Mouse (Mus musculus) CH12.LX (cell line): ENCODE data around the gene Bbs1. TPM values are rescaled to one million over a fixed set of nuclear protein-coding genes. Genes with fewer than 3 reads are reported as not detected.

Source experiments
- DNase-seq: peaks from one replicate; pipeline ENCODE4 v3.0.0-alpha.2; 2013; ENCODE audit errors: extremely low read depth
- H3K27ac ChIP-seq: 2 replicates; pipeline ENCODE4 v1.5.1; 2012; ENCODE audit warnings: low read depth, mild to moderate bottlenecking, control low read depth, moderate library complexity; ENCODE audit not compliant: insufficient read depth
- H3K27me3 ChIP-seq: replicated peaks from 2 replicates; pipeline ENCODE3; 2012; ENCODE audit warnings: inconsistent platforms
- H3K36me3 ChIP-seq, 2 experiments: replicated peaks in 1 of 2; 2 replicates each; pipeline versions ENCODE3 to v1.6.1; 2012; ENCODE audit warnings: inconsistent platforms in 1 of 2, low read length in 1 of 2, mild to moderate bottlenecking in 1 of 2, mixed read lengths in 1 of 2, moderate library complexity in 1 of 2; ENCODE audit not compliant: control insufficient read depth in 1 of 2, insufficient read depth in 1 of 2
- H3K4me1 ChIP-seq, 2 experiments: 2 replicates each; pipeline ENCODE4 v1.6.1; 2012; ENCODE audit warnings: inconsistent platforms in 1 of 2, moderate library complexity in 1 of 2; ENCODE audit not compliant: insufficient read depth in 2 of 2, control insufficient read depth in 1 of 2
- H3K4me2 ChIP-seq: 2 replicates; pipeline ENCODE4 v1.6.1; 2012; ENCODE audit warnings: low read depth, mild to moderate bottlenecking, control low read depth; ENCODE audit not compliant: poor library complexity, insufficient read depth, severe bottlenecking
- H3K4me3 ChIP-seq, 3 experiments: fragments of 150-350 bp in 1 of 3; sonication (generic) in 1 of 3; replicated peaks in 1 of 3; 2 replicates each; pipeline versions ENCODE3 to v1.5.1; 2011 to 2012; ENCODE audit warnings: low read depth in 2 of 3, low read length in 2 of 3, mild to moderate bottlenecking in 2 of 3, moderate library complexity in 2 of 3, control low read depth in 1 of 3, improper control_type of control experiment in 1 of 3, inconsistent platforms in 1 of 3, mixed read lengths in 1 of 3; ENCODE audit not compliant: poor library complexity in 1 of 3
- H3K79me2 ChIP-seq: replicated peaks from 2 replicates; pipeline ENCODE4 v1.6.1; 2012; ENCODE audit warnings: mild to moderate bottlenecking, moderate library complexity; ENCODE audit not compliant: control insufficient read depth, poor library complexity, insufficient read depth, severe bottlenecking; ENCODE audit errors: extremely low read depth
- H3K9ac ChIP-seq: 2 replicates; pipeline ENCODE4 v1.6.1; 2012; ENCODE audit warnings: low read depth, mild to moderate bottlenecking, control low read depth, moderate library complexity; ENCODE audit not compliant: insufficient read depth
- H3K9me3 ChIP-seq: replicated peaks from 2 replicates; pipeline ENCODE3; 2012; ENCODE audit warnings: low read length, inconsistent platforms, mixed read lengths
- BHLHE40 ChIP-seq: IDR thresholded peaks from 2 replicates; pipeline ENCODE4 v1.6.1; 2011; ENCODE audit warnings: mild to moderate bottlenecking, low read depth, low read length, improper control_type of control experiment
- CHD1 ChIP-seq: IDR thresholded peaks from 2 replicates; pipeline ENCODE4 v1.6.1; 2012; ENCODE audit warnings: low read depth, low read length, improper control_type of control experiment, inconsistent platforms
- CHD2 ChIP-seq: IDR thresholded peaks from 2 replicates; pipeline ENCODE4 v1.6.1; 2011; ENCODE audit warnings: low read length, improper control_type of control experiment
- CTCF ChIP-seq, 2 experiments: IDR thresholded peaks in 1 of 2; conservative IDR thresholded peaks in 1 of 2; 2 replicates each; pipeline ENCODE4 v1.5.1; 2011 to 2012; ENCODE audit warnings: low read depth in 2 of 2, low read length in 2 of 2, improper control_type of control experiment in 1 of 2, inconsistent platforms in 1 of 2, mild to moderate bottlenecking in 1 of 2, moderate library complexity in 1 of 2
- E2F4 ChIP-seq: IDR thresholded peaks from 2 replicates; pipeline ENCODE4 v1.6.1; 2011; ENCODE audit warnings: low read depth, low read length, improper control_type of control experiment; ENCODE audit not compliant: insufficient replicate concordance
- ELF1 ChIP-seq: IDR thresholded peaks from 2 replicates; pipeline ENCODE4 v1.6.1; 2014; ENCODE audit warnings: low read depth, mild to moderate bottlenecking, inconsistent platforms, low read length, improper control_type of control experiment
- EP300 ChIP-seq: IDR thresholded peaks from 2 replicates; pipeline ENCODE4 v1.6.1; 2011; ENCODE audit warnings: low read length, improper control_type of control experiment
- ETS1 ChIP-seq: conservative IDR thresholded peaks from 2 replicates; pipeline ENCODE4 v1.6.1; 2012; ENCODE audit warnings: low read depth, mild to moderate bottlenecking, inconsistent platforms, low read length, improper control_type of control experiment, moderate library complexity
- GABPA ChIP-seq: IDR thresholded peaks from 2 replicates; pipeline ENCODE4 v1.6.1; 2012; ENCODE audit warnings: low read depth, low read length, improper control_type of control experiment, inconsistent platforms; ENCODE audit not compliant: insufficient replicate concordance
- HCFC1 ChIP-seq: IDR thresholded peaks from 2 replicates; pipeline ENCODE4 v1.6.1; 2012; ENCODE audit warnings: low read depth, mild to moderate bottlenecking, inconsistent platforms, low read length, improper control_type of control experiment
- IRF4 ChIP-seq: IDR thresholded peaks from 2 replicates; pipeline ENCODE4 v1.6.1; 2014; ENCODE audit warnings: low read depth, mild to moderate bottlenecking, inconsistent platforms, low read length, improper control_type of control experiment
- JUN ChIP-seq: IDR thresholded peaks from 2 replicates; pipeline ENCODE4 v1.6.1; 2011; ENCODE audit warnings: low read depth, mild to moderate bottlenecking, low read length, improper control_type of control experiment, moderate library complexity; ENCODE audit not compliant: insufficient read depth
- JUND ChIP-seq: conservative IDR thresholded peaks from 2 replicates; pipeline ENCODE4 v1.6.1; 2011; ENCODE audit warnings: low read depth, low read length, improper control_type of control experiment
- KAT2A ChIP-seq: IDR thresholded peaks from 2 replicates; pipeline ENCODE4 v1.6.1; 2012; ENCODE audit warnings: low read length, improper control_type of control experiment, inconsistent platforms; ENCODE audit not compliant: insufficient replicate concordance
- MAFK ChIP-seq: IDR thresholded peaks from 2 replicates; pipeline ENCODE4 v1.6.1; 2011; ENCODE audit warnings: low read length, improper control_type of control experiment; ENCODE audit not compliant: insufficient replicate concordance
- MAX ChIP-seq: IDR thresholded peaks from 2 replicates; pipeline ENCODE4 v1.6.1; 2011; ENCODE audit warnings: low read length, improper control_type of control experiment
- MAZ ChIP-seq: IDR thresholded peaks from 2 replicates; pipeline ENCODE4 v1.6.1; 2012; ENCODE audit warnings: low read depth, mild to moderate bottlenecking, inconsistent platforms, low read length, improper control_type of control experiment, moderate library complexity
- MEF2A ChIP-seq: IDR thresholded peaks from 2 replicates; pipeline ENCODE4 v1.6.1; 2014; ENCODE audit warnings: low read depth, mild to moderate bottlenecking, inconsistent platforms, low read length, improper control_type of control experiment, borderline replicate concordance
- MXI1 ChIP-seq: IDR thresholded peaks from 2 replicates; pipeline ENCODE4 v1.6.1; 2011; ENCODE audit warnings: mild to moderate bottlenecking, low read depth, low read length, improper control_type of control experiment
- MYC ChIP-seq: IDR thresholded peaks from 2 replicates; pipeline ENCODE4 v1.6.1; 2011; ENCODE audit warnings: low read depth, mild to moderate bottlenecking, improper control_type of control experiment, low read length
- NELFE ChIP-seq: IDR thresholded peaks from 2 replicates; pipeline ENCODE4 v1.6.1; 2011; ENCODE audit warnings: low read depth, low read length, improper control_type of control experiment
- NRF1 ChIP-seq: IDR thresholded peaks from 2 replicates; pipeline ENCODE4 v1.6.1; 2014; ENCODE audit warnings: low read depth, mild to moderate bottlenecking, inconsistent platforms, low read length, improper control_type of control experiment, moderate library complexity
- PAX5 ChIP-seq: IDR thresholded peaks from 2 replicates; pipeline ENCODE4 v1.6.1; 2012; ENCODE audit warnings: low read length, inconsistent platforms, mixed read lengths
- POLR2A ChIP-seq: IDR thresholded peaks from 2 replicates; pipeline ENCODE4 v1.6.1; 2011; ENCODE audit warnings: low read depth, mild to moderate bottlenecking, improper control_type of control experiment, low read length
- POLR2AphosphoS2 ChIP-seq: IDR thresholded peaks from 2 replicates; pipeline ENCODE4 v1.6.1; 2011; ENCODE audit warnings: low read depth, low read length, improper control_type of control experiment
- RAD21 ChIP-seq: IDR thresholded peaks from 2 replicates; pipeline ENCODE4 v1.6.1; 2011; ENCODE audit warnings: low read depth, mild to moderate bottlenecking, low read length, improper control_type of control experiment, moderate library complexity
- RCOR1 ChIP-seq: conservative IDR thresholded peaks from 2 replicates; pipeline ENCODE4 v1.6.1; 2012; ENCODE audit warnings: low read depth, mild to moderate bottlenecking, inconsistent platforms, low read length, improper control_type of control experiment
- SIN3A ChIP-seq: IDR thresholded peaks from 2 replicates; pipeline ENCODE4 v1.6.1; 2012; ENCODE audit warnings: low read length, improper control_type of control experiment, inconsistent platforms
- SMC3 ChIP-seq: IDR thresholded peaks from 2 replicates; pipeline ENCODE4 v1.6.1; 2011; ENCODE audit warnings: low read depth, low read length, improper control_type of control experiment
- TBP ChIP-seq: conservative IDR thresholded peaks from 2 replicates; pipeline ENCODE4 v1.6.1; 2011; ENCODE audit warnings: low read depth, low read length, improper control_type of control experiment
- TCF12 ChIP-seq: IDR thresholded peaks from 2 replicates; pipeline ENCODE4 v1.6.1; 2014; ENCODE audit warnings: low read depth, mild to moderate bottlenecking, inconsistent platforms, low read length, improper control_type of control experiment
- UBTF ChIP-seq: IDR thresholded peaks from 2 replicates; pipeline ENCODE4 v1.6.1; 2012; ENCODE audit warnings: low read depth, mild to moderate bottlenecking, inconsistent platforms, low read length, improper control_type of control experiment, moderate library complexity
- USF1 ChIP-seq: IDR thresholded peaks from 2 replicates; pipeline ENCODE4 v1.6.1; 2014; ENCODE audit warnings: low read depth, mild to moderate bottlenecking, inconsistent platforms, low read length, improper control_type of control experiment
- USF2 ChIP-seq: conservative IDR thresholded peaks from 2 replicates; pipeline ENCODE4 v1.6.1; 2011; ENCODE audit warnings: low read depth, low read length, improper control_type of control experiment
- ZC3H11A ChIP-seq: IDR thresholded peaks from 2 replicates; pipeline ENCODE4 v1.6.1; 2012; ENCODE audit warnings: low read depth, mild to moderate bottlenecking, inconsistent platforms, low read length, improper control_type of control experiment
- ZKSCAN1 ChIP-seq: IDR thresholded peaks from 2 replicates; pipeline ENCODE4 v1.6.1; 2012; ENCODE audit warnings: low read depth, inconsistent platforms, low read length, improper control_type of control experiment, borderline replicate concordance
- ZMIZ1 ChIP-seq: IDR thresholded peaks from 2 replicates; pipeline ENCODE4 v1.6.1; 2012; ENCODE audit warnings: low read depth, mild to moderate bottlenecking, inconsistent platforms, low read length, improper control_type of control experiment
- ZNF384 ChIP-seq: IDR thresholded peaks from 2 replicates; pipeline ENCODE4 v1.6.1; 2012; ENCODE audit warnings: low read depth, low read length, improper control_type of control experiment, inconsistent platforms
- dilution Hi-C: fragments of 300-500 bp; cut with MboI; formaldehyde crosslinking; loops from 2 replicates; pipeline ENCODE4 v1.14.3; 2020; ENCODE audit warnings: low sequenced_read_pairs; ENCODE audit not compliant: extremely low pct_unique_long_range_greater_than_20kb, extremely low pct_ligation_motif_present
- in situ Hi-C: fragments of 300-500 bp; cut with MboI; formaldehyde crosslinking; loops from 3 replicates; pipeline ENCODE4 v1.14.3; 2019; ENCODE audit warnings: low sequenced_read_pairs, low pct_ligation_motif_present, low pct_unique_long_range_greater_than_20kb, mixed read lengths
- polyA plus RNA-seq: library from polyadenylated mRNA; unstranded; fragments of >175 nt; gene quantifications from 2 replicates; pipeline ENCODE4 v1.2.1, GENCODE M21; 2012; ENCODE audit warnings: low read depth; ENCODE audit not compliant: insufficient read length
- total RNA-seq, 2 experiments: library from RNA; depleted of rRNA; stranded (reverse); fragments of 300-350 nt in 1 of 2; fragments of >200 nt in 1 of 2; gene quantifications; 2 replicates each; pipeline ENCODE4 v1.2.3; 2012 to 2014

Bbs1 gene
- total and polyA plus RNA-seq, 3 experiments: 2.7 to 3.1 (median 2.8) TPM

DNA sequence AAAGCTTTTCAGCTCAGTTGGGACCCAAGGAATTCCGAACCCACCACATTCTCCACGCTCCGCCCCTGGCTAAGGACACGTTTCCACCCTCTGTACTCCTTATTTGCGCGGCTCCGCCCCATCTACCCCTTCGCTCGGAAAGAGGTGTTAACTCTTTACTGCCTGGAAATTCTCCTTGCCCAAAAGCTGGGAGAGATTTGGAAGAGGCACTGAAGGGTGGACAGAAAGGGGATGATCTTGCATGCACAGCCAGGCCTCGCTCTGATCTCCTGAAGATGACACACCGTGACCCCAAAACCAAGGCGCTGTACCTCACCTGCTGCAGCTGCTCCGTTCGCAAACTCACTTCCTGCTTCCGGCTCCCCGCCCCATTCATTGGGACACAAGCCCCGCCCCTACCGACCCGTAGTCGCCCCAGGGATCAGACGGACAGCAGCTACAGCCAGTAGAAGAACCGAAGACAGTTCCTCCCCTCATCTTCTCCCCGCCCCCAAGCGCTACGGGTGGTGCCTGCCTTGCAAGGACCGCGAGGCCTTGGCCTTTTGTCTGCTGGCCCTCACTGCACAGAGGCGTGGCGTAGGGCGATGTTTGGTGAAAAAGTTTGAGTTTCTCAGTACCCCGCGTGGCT is 21.6 kb upstream of the Bbs1 start, which contains the start of gene Dpp3:
Dpp3 (minus strand) TSS at position 384 of the 628 bp plus-strand sequence.
- in situ Hi-C loops (no loop called here), dilution Hi-C loops (no loop called here)
- H3K27me3 ChIP-seq: peaks cover 12% of the 10 kb centered on the region
- peak within 1 kb of the TSS; percentile 74 to 98 (median 84) for H3K4me3 ChIP-seq
- peaks cover 7% of the 10 kb centered on the region for H3K79me2 ChIP-seq
- TF ChIP-seq JUND: no peak
- TF ChIP-seq USF1: no peak
- TF ChIP-seq ZKSCAN1: no peak
- no peak for TF ChIP-seq USF2
- peak; percentile 75 for TF ChIP-seq HCFC1
- no peak for TF ChIP-seq CHD1
- no peak for TF ChIP-seq GABPA
- TF ChIP-seq JUN: no peak
- peak; percentile 81 for TF ChIP-seq MXI1
- 0 out of 2 replicates have a peak, but pooled peaks have one; percentile 16 for TF ChIP-seq BHLHE40
- TF ChIP-seq MEF2A: no peak
- peak; percentile 47; the same call in 1 of the 2 replicates for TF ChIP-seq MAX
- TF ChIP-seq NELFE: peak; percentile 78
- no peak for TF ChIP-seq MAFK
- peak; percentile 75 for TF ChIP-seq ZMIZ1
- TF ChIP-seq CTCF (conservative IDR thresholded peaks at IDR 0.05 in 1 of 2, IDR thresholded peaks at IDR 0.05 in 1 of 2; ENCODE audit: low read depth in 2 of 2, low read length in 2 of 2): no peak
- TF ChIP-seq MYC: no peak; the same call in none of the 2 replicates
- TF ChIP-seq TBP: peak; percentile 93
- no peak for TF ChIP-seq E2F4
- TF ChIP-seq IRF4: no peak
- TF ChIP-seq ZNF384: no peak
- TF ChIP-seq RCOR1: no peak
- no peak for TF ChIP-seq ETS1
- peak; percentile 96 for TF ChIP-seq ELF1
- peak; percentile 92 for TF ChIP-seq POLR2A
- TF ChIP-seq RAD21: no peak
- no peak for TF ChIP-seq UBTF
- peak; percentile 81 for TF ChIP-seq TCF12
- TF ChIP-seq ZC3H11A: no peak
- TF ChIP-seq MAZ: peak; percentile 42; the same call in 1 of the 2 replicates
- peak; percentile 80 for TF ChIP-seq CHD2
- TF ChIP-seq EP300: no peak
- no peak for TF ChIP-seq PAX5
- TF ChIP-seq KAT2A: no peak
- peak; percentile 95 for TF ChIP-seq SIN3A
- TF ChIP-seq NRF1: peak; percentile 45
- TF ChIP-seq POLR2AphosphoS2: peak; percentile 69; the same call in 1 of the 2 replicates
- TF ChIP-seq SMC3: no peak
- peaks cover 26 to 37% of the 10 kb centered on the region in 2 experiments for H3K36me3 ChIP-seq
- H3K27ac ChIP-seq: no peak within 1 kb of the TSS
- H3K9me3 ChIP-seq: peaks cover 2% of the 10 kb centered on the region
- peak within 1 kb of the TSS; percentile 61 for H3K9ac ChIP-seq
- peak within 1 kb of the TSS; percentile 83 for H3K4me2 ChIP-seq
- peaks cover 13 to 35% of the 10 kb centered on the region in 2 experiments for H3K4me1 ChIP-seq
- DNase-seq: peak; percentile 98
